Mouse (Mus musculus): ENCODE data around the gene Dpp6. TPM values are rescaled to one million over a fixed set of nuclear protein-coding genes. Genes with fewer than 3 reads are reported as not detected.

The Dpp6 gene
- polyA plus RNA-seq, 1 experiment from 2014 or later: 22.8 TPM

GRCm38 (mm10) chr5:27375841-27376240 lies 558.8 kb downstream of the Dpp6 start:
- no peaks in the 10 kb centered on the region for H3K9me3 ChIP-seq
- H3K4me1 ChIP-seq: no peaks in the 10 kb centered on the region
- H3K9ac ChIP-seq: no peak overlapping the region
- no peaks in the 10 kb centered on the region for H3K36me3 ChIP-seq
- H3K4me2 ChIP-seq (replicated peaks): no peak overlapping the region
- no peak for ATAC-seq (ENCODE audit: low FRiP score, low read depth)
- H3K27me3 ChIP-seq (replicated peaks): no peaks in the 10 kb centered on the region
- no peak overlapping the region for H3K27ac ChIP-seq
- WGBS: 88% methylated on average over 3 of the region's 3 CpGs
- no peak overlapping the region for H3K4me3 ChIP-seq

- Histone ChIP-seq H3K4me2 (replicated peaks) (no peak overlapping the region), H3K36me3 (peaks cover 6% of the 10 kb centered on the region), H3K4me3 (no peak overlapping the region), H3K4me1 (no peaks in the 10 kb centered on the region), H3K27ac (no peak overlapping the region), H3K27me3 (replicated peaks) (no peaks in the 10 kb centered on the region), H3K9me3 (0 out of 2 replicates have a peak, but pooled peaks cover 7% of the 10 kb centered on the region), H3K9ac (no peak overlapping the region)
- no peak for ATAC-seq (ENCODE audit: low FRiP score, low read depth)
- 83% methylated on average over 4 of the region's 4 CpGs for WGBS
Measured at GRCm38 (mm10) chr5:27380656-27381385, 563.8 kb downstream of the Dpp6 start.

GRCm38 (mm10) chr5:27398371-27398770 lies 581.4 kb downstream of the Dpp6 start:
- H3K9me3 ChIP-seq: no peaks in the 10 kb centered on the region
- ATAC-seq (ENCODE audit: low FRiP score, low read depth): no peak
- H3K36me3 ChIP-seq: no peaks in the 10 kb centered on the region
- H3K9ac ChIP-seq: no peak overlapping the region
- H3K27me3 ChIP-seq (replicated peaks): no peaks in the 10 kb centered on the region
- H3K27ac ChIP-seq: no peak overlapping the region
- H3K4me1 ChIP-seq: no peaks in the 10 kb centered on the region
- WGBS: 90% methylated on average over 3 of the region's 3 CpGs
- no peak overlapping the region for H3K4me3 ChIP-seq
- H3K4me2 ChIP-seq (replicated peaks): no peak overlapping the region

- H3K27ac ChIP-seq: no peak overlapping the region
- no peak for ATAC-seq (ENCODE audit: low FRiP score, low read depth)
- H3K4me2 ChIP-seq (replicated peaks): no peak overlapping the region
- H3K27me3 ChIP-seq (replicated peaks): no peaks in the 10 kb centered on the region
- H3K4me3 ChIP-seq: no peak overlapping the region
- no peaks in the 10 kb centered on the region for H3K4me1 ChIP-seq
- no peaks in the 10 kb centered on the region for H3K36me3 ChIP-seq
- no peak overlapping the region for H3K9ac ChIP-seq
- no peaks in the 10 kb centered on the region for H3K9me3 ChIP-seq
Measured at GRCm38 (mm10) chr5:27399111-27399510, 582.1 kb downstream of the Dpp6 start.

GRCm38 (mm10) chr5:27402616-27403015 lies 585.6 kb downstream of the Dpp6 start:
- WGBS: 97% methylated on average over 1 of the region's 1 CpGs

GRCm38 (mm10) chr5:27408854-27409253 lies 591.9 kb downstream of the Dpp6 start:
- H3K9me3 ChIP-seq: no peaks in the 10 kb centered on the region
- ATAC-seq (ENCODE audit: low FRiP score, low read depth): no peak
- WGBS: 78% methylated on average over 7 of the region's 7 CpGs
- H3K4me2 ChIP-seq (replicated peaks): no peak overlapping the region
- no peaks in the 10 kb centered on the region for H3K36me3 ChIP-seq
- H3K27ac ChIP-seq: no peak overlapping the region
- no peaks in the 10 kb centered on the region for H3K4me1 ChIP-seq
- no peak overlapping the region for H3K4me3 ChIP-seq
- H3K27me3 ChIP-seq (replicated peaks): no peaks in the 10 kb centered on the region
- H3K9ac ChIP-seq: no peak overlapping the region

More at GRCm38 (mm10) chr5:27402616-27403015, 585.6 kb downstream of the Dpp6 start:
- Histone ChIP-seq H3K9me3 (no peaks in the 10 kb centered on the region), H3K36me3 (no peaks in the 10 kb centered on the region), H3K27ac (no peak overlapping the region), H3K4me2 (replicated peaks) (no peak overlapping the region), H3K4me3 (no peak overlapping the region), H3K27me3 (replicated peaks) (no peaks in the 10 kb centered on the region), H3K9ac (no peak overlapping the region), H3K4me1 (no peaks in the 10 kb centered on the region)
- no peak for ATAC-seq (ENCODE audit: low FRiP score, low read depth)

GRCm38 (mm10) chr5:27413023-27413422 lies 596.0 kb downstream of the Dpp6 start:
- 83% methylated on average over 3 of the region's 3 CpGs for WGBS
- no peak overlapping the region for H3K4me3 ChIP-seq

GRCm38 (mm10) chr5:27415518-27415917 lies 598.5 kb downstream of the Dpp6 start:
- no peaks in the 10 kb centered on the region for H3K9me3 ChIP-seq
- H3K4me3 ChIP-seq: no peak overlapping the region
- 78% methylated on average over 4 of the region's 4 CpGs for WGBS
- H3K9ac ChIP-seq: no peak overlapping the region
- no peak for ATAC-seq (ENCODE audit: low FRiP score, low read depth)
- no peaks in the 10 kb centered on the region for H3K27me3 ChIP-seq (replicated peaks)
- H3K27ac ChIP-seq: no peak overlapping the region
- H3K4me1 ChIP-seq: no peaks in the 10 kb centered on the region
- H3K4me2 ChIP-seq (replicated peaks): no peak overlapping the region
- H3K36me3 ChIP-seq: no peaks in the 10 kb centered on the region

More at GRCm38 (mm10) chr5:27413023-27413422, 596.0 kb downstream of the Dpp6 start:
- Histone ChIP-seq H3K27me3 (replicated peaks) (no peaks in the 10 kb centered on the region), H3K36me3 (no peaks in the 10 kb centered on the region), H3K4me2 (replicated peaks) (no peak overlapping the region), H3K4me1 (no peaks in the 10 kb centered on the region), H3K27ac (no peak overlapping the region), H3K9ac (no peak overlapping the region), H3K9me3 (no peaks in the 10 kb centered on the region)
- ATAC-seq (ENCODE audit: low FRiP score, low read depth): no peak

- Histone ChIP-seq H3K4me1 (no peaks in the 10 kb centered on the region), H3K9ac (no peak overlapping the region), H3K4me3 (no peak overlapping the region), H3K9me3 (no peaks in the 10 kb centered on the region), H3K36me3 (no peaks in the 10 kb centered on the region), H3K27ac (no peak overlapping the region), H3K27me3 (replicated peaks) (no peaks in the 10 kb centered on the region), H3K4me2 (replicated peaks) (no peak overlapping the region)
- ATAC-seq (ENCODE audit: low FRiP score, low read depth): no peak
- 58% methylated on average over 4 of the region's 4 CpGs for WGBS
Measured at GRCm38 (mm10) chr5:27416571-27416970, 599.6 kb downstream of the Dpp6 start.

- H3K9ac ChIP-seq: no peak overlapping the region
- no peaks in the 10 kb centered on the region for H3K36me3 ChIP-seq
- no peak overlapping the region for H3K4me2 ChIP-seq (replicated peaks)
- no peak overlapping the region for H3K27ac ChIP-seq
- WGBS: 77% methylated on average over 7 of the region's 7 CpGs
- no peaks in the 10 kb centered on the region for H3K27me3 ChIP-seq (replicated peaks)
- ATAC-seq (ENCODE audit: low FRiP score, low read depth): no peak
- no peaks in the 10 kb centered on the region for H3K9me3 ChIP-seq
- H3K4me3 ChIP-seq: no peak overlapping the region
- no peaks in the 10 kb centered on the region for H3K4me1 ChIP-seq
Measured at GRCm38 (mm10) chr5:27417398-27417797, 600.4 kb downstream of the Dpp6 start.

GRCm38 (mm10) chr5:27418856-27419255 lies 601.9 kb downstream of the Dpp6 start:
- 82% methylated on average over 1 of the region's 1 CpGs for WGBS
- no peaks in the 10 kb centered on the region for H3K27me3 ChIP-seq (replicated peaks)
- H3K4me2 ChIP-seq (replicated peaks): no peak overlapping the region
- no peaks in the 10 kb centered on the region for H3K36me3 ChIP-seq
- no peak overlapping the region for H3K27ac ChIP-seq
- H3K4me1 ChIP-seq: no peaks in the 10 kb centered on the region
- H3K9me3 ChIP-seq: no peaks in the 10 kb centered on the region
- ATAC-seq (ENCODE audit: low FRiP score, low read depth): no peak
- H3K4me3 ChIP-seq: no peak overlapping the region
- no peak overlapping the region for H3K9ac ChIP-seq

GRCm38 (mm10) chr5:27421090-27421635 lies 604.2 kb downstream of the Dpp6 start:
- no peaks in the 10 kb centered on the region for H3K36me3 ChIP-seq
- no peak overlapping the region for H3K4me2 ChIP-seq (replicated peaks)
- no peaks in the 10 kb centered on the region for H3K27me3 ChIP-seq (replicated peaks)
- no peaks in the 10 kb centered on the region for H3K9me3 ChIP-seq
- H3K4me3 ChIP-seq: no peak overlapping the region
- ATAC-seq (ENCODE audit: low FRiP score, low read depth): no peak
- no peak overlapping the region for H3K27ac ChIP-seq
- H3K4me1 ChIP-seq: no peaks in the 10 kb centered on the region
- 76% methylated on average over 4 of the region's 4 CpGs for WGBS
- no peak overlapping the region for H3K9ac ChIP-seq

GRCm38 (mm10) chr5:27423766-27424165 lies 606.8 kb downstream of the Dpp6 start:
- Histone ChIP-seq H3K9me3 (no peaks in the 10 kb centered on the region), H3K4me3 (no peak overlapping the region), H3K27me3 (replicated peaks) (no peaks in the 10 kb centered on the region), H3K9ac (no peak overlapping the region), H3K36me3 (no peaks in the 10 kb centered on the region), H3K4me1 (no peaks in the 10 kb centered on the region), H3K4me2 (replicated peaks) (no peak overlapping the region), H3K27ac (no peak overlapping the region)
- 68% methylated on average over 3 of the region's 3 CpGs for WGBS
- ATAC-seq (ENCODE audit: low FRiP score, low read depth): no peak

Measured in neural tube, embryonic 12.5 days (tissue).